Mouse (Mus musculus): ENCODE measurements at regions not wholly inside any gene's neighbourhood (a gene's known extent, or its start where the extent isn't known, plus 50 kb on each side); places are given as distances from the start of the nearest gene placed in this dataset.

- 77% methylated on average over 5 of the region's 5 CpGs for WGBS
- H3K4me1 ChIP-seq, result peaks cover 9% of the 10 kb centered on the region; the same call in 1 of the 2 replicates
- no peaks in the 10 kb centered on the region for H3K9me3 ChIP-seq
- no peak overlapping the region for H3K4me2 ChIP-seq
- no peak for ATAC-seq (ENCODE audit: extremely low read depth, insufficient number of reproducible peaks, low FRiP score, low TSS enrichment)
- no peak overlapping the region for H3K4me3 ChIP-seq
- no peaks in the 10 kb centered on the region for H3K27me3 ChIP-seq (replicated peaks)
- H3K9ac ChIP-seq, result no peak overlapping the region
- no peak overlapping the region for H3K27ac ChIP-seq (replicated peaks)
- H3K36me3 ChIP-seq, result no peaks in the 10 kb centered on the region
Measured at GRCm38 (mm10) chr13:99754701-99755100, 146.2 kb downstream of the Cartpt start.

DNA sequence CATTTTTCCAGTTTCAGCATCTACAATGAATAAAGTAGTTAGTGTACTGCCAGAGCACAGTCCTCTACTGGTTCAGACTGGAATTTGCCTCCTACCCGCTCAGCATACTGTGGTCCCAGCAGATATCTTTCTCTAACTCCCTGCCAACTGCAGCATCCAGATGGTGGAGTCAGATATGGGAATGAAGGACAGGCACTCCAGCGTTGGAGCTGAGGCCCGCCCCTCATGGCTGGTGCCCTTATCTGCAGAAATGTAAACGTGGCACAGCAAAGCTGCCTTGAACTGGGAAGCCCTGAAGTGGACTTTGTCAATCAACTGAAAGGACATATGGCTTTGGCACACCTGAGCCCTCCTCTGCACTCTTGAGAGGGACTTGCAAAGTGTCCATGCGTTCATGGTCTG, 146.6 kb downstream of the Cartpt start:
- Histone ChIP-seq H3K4me2 (no peak overlapping the region), H3K27ac (replicated peaks) (no peak overlapping the region), H3K9ac (no peak overlapping the region), H3K4me3 (no peak overlapping the region), H3K36me3 (no peaks in the 10 kb centered on the region), H3K4me1 (peaks cover 9% of the 10 kb centered on the region; the same call in 1 of the 2 replicates), H3K9me3 (no peaks in the 10 kb centered on the region), H3K27me3 (replicated peaks) (no peaks in the 10 kb centered on the region)
- ATAC-seq (ENCODE audit: extremely low read depth, insufficient number of reproducible peaks, low FRiP score, low TSS enrichment), result no peak
- 28% methylated on average over 5 of the region's 5 CpGs for WGBS

DNA sequence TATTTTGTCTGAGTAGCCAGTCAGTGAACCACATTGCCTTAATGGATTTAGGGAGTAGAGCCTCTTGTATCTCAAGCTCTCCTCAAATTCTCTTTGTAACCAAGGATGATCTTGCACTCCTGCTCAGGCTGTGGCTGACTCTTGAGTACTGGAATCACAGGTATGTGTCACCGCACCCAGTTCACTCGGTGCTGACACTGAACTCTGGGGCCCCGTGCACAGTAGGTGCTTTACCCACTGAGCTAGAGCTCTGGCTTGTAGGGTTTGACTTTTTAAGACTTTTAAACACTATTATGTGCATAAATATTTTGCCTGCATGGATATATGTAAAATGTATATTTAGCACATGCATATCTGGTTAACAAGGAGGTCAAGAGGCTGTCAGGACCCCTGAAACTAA, 147.4 kb downstream of the Cartpt start:
- ATAC-seq (ENCODE audit: extremely low read depth, insufficient number of reproducible peaks, low FRiP score, low TSS enrichment), result no peak
- H3K4me3 ChIP-seq, result no peak overlapping the region
- H3K36me3 ChIP-seq, result no peaks in the 10 kb centered on the region
- WGBS, result 66% methylated on average over 3 of the region's 3 CpGs
- H3K4me1 ChIP-seq, result peaks cover 13% of the 10 kb centered on the region
- H3K4me2 ChIP-seq, result no peak overlapping the region
- no peak overlapping the region for H3K9ac ChIP-seq
- no peaks in the 10 kb centered on the region for H3K9me3 ChIP-seq
- no peak overlapping the region for H3K27ac ChIP-seq (replicated peaks)
- H3K27me3 ChIP-seq (replicated peaks), result no peaks in the 10 kb centered on the region

GRCm38 (mm10) chr13:99750729-99751128, 150.2 kb downstream of the Cartpt start:
- H3K4me2 ChIP-seq, result no peak overlapping the region
- H3K4me3 ChIP-seq, result no peak overlapping the region
- no peak overlapping the region for H3K9ac ChIP-seq
- WGBS, result 76% methylated on average over 8 of the region's 8 CpGs
- H3K27ac ChIP-seq (replicated peaks), result no peak overlapping the region
- ATAC-seq (ENCODE audit: extremely low read depth, insufficient number of reproducible peaks, low FRiP score, low TSS enrichment), result no peak
- no peaks in the 10 kb centered on the region for H3K27me3 ChIP-seq (replicated peaks)
- no peaks in the 10 kb centered on the region for H3K9me3 ChIP-seq
- no peaks in the 10 kb centered on the region for H3K36me3 ChIP-seq
- peaks cover 21% of the 10 kb centered on the region for H3K4me1 ChIP-seq

- Histone ChIP-seq H3K9ac (no peak overlapping the region), H3K27me3 (replicated peaks) (no peaks in the 10 kb centered on the region), H3K4me1 (peaks cover 32% of the 10 kb centered on the region), H3K9me3 (no peaks in the 10 kb centered on the region), H3K4me2 (no peak overlapping the region), H3K4me3 (no peak overlapping the region), H3K36me3 (no peaks in the 10 kb centered on the region), H3K27ac (replicated peaks) (no peak overlapping the region)
- WGBS, result 77% methylated on average over 6 of the region's 6 CpGs
- no peak for ATAC-seq (ENCODE audit: extremely low read depth, insufficient number of reproducible peaks, low FRiP score, low TSS enrichment)
Measured at GRCm38 (mm10) chr13:99749342-99749741, 151.5 kb downstream of the Cartpt start.

DNA sequence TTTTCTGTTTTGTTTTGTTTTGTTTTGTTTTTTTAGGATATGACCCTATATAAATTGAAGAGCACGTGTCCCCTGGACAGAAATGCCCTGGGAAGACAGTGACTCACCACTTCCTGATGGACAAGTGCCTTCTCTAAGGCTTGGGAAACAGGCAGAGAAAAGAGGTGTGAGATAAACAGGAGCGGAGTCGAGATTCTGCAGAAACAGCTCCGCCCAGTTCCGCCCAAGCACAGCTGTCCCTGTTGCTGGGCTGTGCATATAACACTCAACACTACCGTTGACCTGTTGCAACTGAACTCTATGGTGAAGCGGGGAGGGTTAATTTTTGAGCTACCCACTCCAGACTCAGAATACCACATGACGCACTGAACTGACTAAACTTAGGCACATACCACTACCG, 152.8 kb downstream of the Cartpt start:
- Histone ChIP-seq H3K27me3 (replicated peaks) (no peaks in the 10 kb centered on the region), H3K4me3 (no peak overlapping the region), H3K4me2 (no peak overlapping the region), H3K4me1 (peaks cover 31% of the 10 kb centered on the region), H3K9ac (no peak overlapping the region), H3K36me3 (no peaks in the 10 kb centered on the region), H3K9me3 (no peaks in the 10 kb centered on the region), H3K27ac (replicated peaks) (no peak overlapping the region)
- 27% methylated on average over 9 of the region's 9 CpGs for WGBS
- ATAC-seq (ENCODE audit: extremely low read depth, insufficient number of reproducible peaks, low FRiP score, low TSS enrichment), result no peak

DNA sequence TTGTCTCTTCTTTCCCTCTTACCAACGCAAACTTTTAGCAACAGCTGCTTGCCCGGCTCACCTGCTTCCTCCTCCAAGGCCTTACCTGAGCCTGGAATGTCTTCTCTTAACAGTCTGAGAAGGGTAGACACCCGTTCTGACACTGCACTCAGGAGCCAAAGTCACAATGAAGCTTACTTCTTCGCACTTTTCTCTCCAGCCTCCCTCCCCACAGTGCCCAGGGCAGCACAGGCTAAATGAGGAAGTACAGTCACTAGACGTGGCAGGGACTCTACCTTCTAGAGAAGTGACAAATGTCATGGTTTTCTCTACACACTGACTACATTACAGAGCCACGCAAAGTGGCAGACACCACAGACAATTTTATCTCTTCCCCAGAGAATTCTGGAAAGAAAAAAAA, 155.4 kb downstream of the Cartpt start:
- Histone ChIP-seq H3K27ac (replicated peaks) (no peak overlapping the region), H3K36me3 (no peaks in the 10 kb centered on the region), H3K4me2 (no peak overlapping the region), H3K9ac (no peak overlapping the region), H3K9me3 (peaks cover 4% of the 10 kb centered on the region; the same call in 1 of the 2 replicates), H3K4me1 (peaks cover 31% of the 10 kb centered on the region), H3K4me3 (no peak overlapping the region), H3K27me3 (replicated peaks) (no peaks in the 10 kb centered on the region)
- WGBS, result 76% methylated on average over 6 of the region's 6 CpGs
- no peak for ATAC-seq (ENCODE audit: extremely low read depth, insufficient number of reproducible peaks, low FRiP score, low TSS enrichment)

GRCm38 (mm10) chr13:99744790-99745120, 156.1 kb downstream of the Cartpt start:
- Histone ChIP-seq H3K27me3 (replicated peaks) (no peaks in the 10 kb centered on the region), H3K4me2 (no peak overlapping the region)
- ATAC-seq (ENCODE audit: extremely low read depth, insufficient number of reproducible peaks, low FRiP score, low TSS enrichment), result no peak

DNA sequence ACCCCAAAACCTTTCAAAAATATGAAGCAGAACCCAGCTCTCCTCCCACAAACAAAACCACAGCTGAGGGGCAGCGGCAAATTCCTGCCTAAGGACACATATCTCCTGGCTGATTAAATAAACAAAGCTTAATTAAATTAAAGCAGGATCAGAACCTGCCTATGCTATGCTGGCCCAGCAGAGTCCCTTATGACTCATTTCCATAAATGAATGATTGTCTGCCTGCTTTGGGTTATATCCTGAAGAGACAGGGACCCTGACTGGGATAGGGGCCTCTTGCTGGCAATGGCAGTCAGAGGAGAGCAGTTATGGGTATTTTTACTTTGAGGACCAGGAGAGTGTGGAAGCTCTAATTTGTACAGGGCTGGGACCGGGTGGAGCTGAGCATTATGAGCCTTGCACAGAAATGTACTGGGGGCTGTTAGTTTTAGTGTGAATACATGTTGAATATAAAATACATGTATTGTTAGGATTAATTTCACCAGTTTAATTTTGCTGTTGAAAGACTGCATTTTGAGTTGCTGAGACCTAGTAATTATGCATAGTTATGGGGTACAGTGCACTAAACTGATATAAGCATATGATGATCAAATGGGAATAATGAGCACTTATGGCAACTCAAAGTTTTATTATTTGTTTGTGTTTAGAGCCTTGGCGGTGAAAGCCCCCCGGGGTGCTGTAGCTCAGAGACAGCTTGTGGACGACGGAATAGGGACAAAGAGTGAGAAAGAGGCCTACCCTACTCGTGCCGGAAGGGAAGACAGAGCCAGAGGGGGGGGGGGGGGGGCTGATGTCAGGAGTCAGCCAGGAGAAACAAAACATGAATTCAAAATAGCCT, 156.7 kb downstream of the Cartpt start:
- Histone ChIP-seq H3K27me3 (replicated peaks) (no peaks in the 10 kb centered on the region), H3K27ac (replicated peaks) (0 out of 2 replicates have a peak overlapping the region, but pooled peaks have one; percentile 41), H3K4me2 (no peak overlapping the region), H3K9me3 (peaks cover 6% of the 10 kb centered on the region; the same call in 1 of the 2 replicates), H3K36me3 (no peaks in the 10 kb centered on the region), H3K4me1 (peaks cover 31% of the 10 kb centered on the region), H3K4me3 (no peak overlapping the region), H3K9ac (0 out of 2 replicates have a peak overlapping the region, but pooled peaks have one; percentile 1)
- no peak for ATAC-seq (ENCODE audit: extremely low read depth, insufficient number of reproducible peaks, low FRiP score, low TSS enrichment)
- 38% methylated on average over 8 of the region's 8 CpGs for WGBS

More at GRCm38 (mm10) chr13:99744790-99745120, 156.1 kb downstream of the Cartpt start:
- peaks cover 31% of the 10 kb centered on the region for H3K4me1 ChIP-seq
- no peak overlapping the region for H3K4me3 ChIP-seq
- H3K9me3 ChIP-seq, result peaks cover 6% of the 10 kb centered on the region; the same call in 1 of the 2 replicates
- H3K9ac ChIP-seq, result peak overlapping the region; percentile 50; the same call in 1 of the 2 replicates
- H3K27ac ChIP-seq (replicated peaks), result no peak overlapping the region
- WGBS, result 51% methylated on average over 7 of the region's 7 CpGs
- H3K36me3 ChIP-seq, result no peaks in the 10 kb centered on the region

DNA sequence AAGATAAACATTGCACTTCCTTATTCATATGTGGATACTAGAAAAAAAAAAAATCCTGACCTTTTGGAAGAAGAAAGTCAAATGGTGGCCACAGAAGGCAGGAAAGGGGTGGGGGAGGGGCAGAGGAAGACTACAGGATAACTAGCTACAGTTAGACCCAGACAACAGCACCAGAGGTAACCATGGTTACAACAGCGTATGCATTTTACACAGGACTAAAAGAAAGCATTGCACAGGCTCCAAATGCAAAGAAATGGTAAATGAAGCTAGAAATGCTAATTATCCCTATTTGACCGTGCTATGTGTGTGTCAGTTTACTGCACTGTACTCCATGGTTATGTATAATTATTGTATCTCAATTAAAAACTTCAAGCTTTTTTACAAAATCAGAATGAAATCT, 158.4 kb downstream of the Cartpt start:
- Histone ChIP-seq H3K4me3 (no peak overlapping the region), H3K4me2 (no peak overlapping the region), H3K27me3 (replicated peaks) (no peaks in the 10 kb centered on the region), H3K9ac (no peak overlapping the region), H3K4me1 (peaks cover 19% of the 10 kb centered on the region), H3K27ac (replicated peaks) (no peak overlapping the region), H3K36me3 (no peaks in the 10 kb centered on the region), H3K9me3 (peaks cover 6% of the 10 kb centered on the region; the same call in 1 of the 2 replicates)
- ATAC-seq (ENCODE audit: extremely low read depth, insufficient number of reproducible peaks, low FRiP score, low TSS enrichment), result no peak
- WGBS, result 83% methylated on average over 2 of the region's 2 CpGs

DNA sequence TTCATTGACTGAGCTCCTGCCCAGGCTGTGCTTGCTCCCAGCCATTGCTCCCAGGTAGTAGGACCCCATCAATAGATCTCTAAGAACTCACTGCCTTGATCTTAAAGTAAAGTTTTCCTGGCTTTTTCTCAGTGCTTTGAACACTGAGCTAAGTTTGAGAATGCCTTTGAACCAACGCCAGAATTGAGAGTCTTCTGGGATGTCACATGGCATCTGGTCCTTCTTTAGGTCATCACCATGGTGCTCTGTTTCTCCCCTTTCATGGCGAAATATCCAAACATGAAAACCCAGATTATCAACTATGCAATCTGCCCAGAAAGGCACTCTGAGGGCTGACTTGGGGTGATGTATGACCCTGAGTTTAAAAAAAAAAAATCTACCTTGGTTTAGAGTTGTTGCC, 158.9 kb downstream of the Cartpt start:
- 63% methylated on average over 2 of the region's 2 CpGs for WGBS
- ATAC-seq (ENCODE audit: extremely low read depth, insufficient number of reproducible peaks, low FRiP score, low TSS enrichment), result no peak

GRCm38 (mm10) chr13:99739420-99739819, 161.5 kb downstream of the Cartpt start:
- Histone ChIP-seq H3K9me3 (peaks cover 6% of the 10 kb centered on the region; the same call in 1 of the 2 replicates), H3K27me3 (replicated peaks) (no peaks in the 10 kb centered on the region), H3K4me1 (peaks cover 7% of the 10 kb centered on the region), H3K36me3 (no peaks in the 10 kb centered on the region), H3K4me2 (no peak overlapping the region), H3K27ac (replicated peaks) (no peak overlapping the region), H3K4me3 (no peak overlapping the region), H3K9ac (no peak overlapping the region)
- no peak for ATAC-seq (ENCODE audit: extremely low read depth, insufficient number of reproducible peaks, low FRiP score, low TSS enrichment)
- 68% methylated on average over 1 of the region's 1 CpGs for WGBS

More for the DNA sequence above, 158.9 kb downstream of the Cartpt start:
- Histone ChIP-seq H3K4me1 (peaks cover 19% of the 10 kb centered on the region), H3K9me3 (peaks cover 6% of the 10 kb centered on the region; the same call in 1 of the 2 replicates), H3K4me3 (no peak overlapping the region), H3K9ac (no peak overlapping the region), H3K36me3 (no peaks in the 10 kb centered on the region), H3K27ac (replicated peaks) (no peak overlapping the region), H3K4me2 (no peak overlapping the region), H3K27me3 (replicated peaks) (no peaks in the 10 kb centered on the region)
